Mouse (Mus musculus) retina, embryonic 14.5 days (tissue): Measurements from ENCODE around the gene Hist1h2bb.
"Not testable (repeated sequence)": the region's sequence is repeated elsewhere in the genome, so short reads cannot be mapped to it uniquely, and the experiment has no call there.

Source experiments
- DNase-seq: peaks from one replicate; pipeline ENCODE4 v3.0.0-alpha.2; 2015; ENCODE audit warnings: low spot score

Hist1h2bb gene

DNA sequence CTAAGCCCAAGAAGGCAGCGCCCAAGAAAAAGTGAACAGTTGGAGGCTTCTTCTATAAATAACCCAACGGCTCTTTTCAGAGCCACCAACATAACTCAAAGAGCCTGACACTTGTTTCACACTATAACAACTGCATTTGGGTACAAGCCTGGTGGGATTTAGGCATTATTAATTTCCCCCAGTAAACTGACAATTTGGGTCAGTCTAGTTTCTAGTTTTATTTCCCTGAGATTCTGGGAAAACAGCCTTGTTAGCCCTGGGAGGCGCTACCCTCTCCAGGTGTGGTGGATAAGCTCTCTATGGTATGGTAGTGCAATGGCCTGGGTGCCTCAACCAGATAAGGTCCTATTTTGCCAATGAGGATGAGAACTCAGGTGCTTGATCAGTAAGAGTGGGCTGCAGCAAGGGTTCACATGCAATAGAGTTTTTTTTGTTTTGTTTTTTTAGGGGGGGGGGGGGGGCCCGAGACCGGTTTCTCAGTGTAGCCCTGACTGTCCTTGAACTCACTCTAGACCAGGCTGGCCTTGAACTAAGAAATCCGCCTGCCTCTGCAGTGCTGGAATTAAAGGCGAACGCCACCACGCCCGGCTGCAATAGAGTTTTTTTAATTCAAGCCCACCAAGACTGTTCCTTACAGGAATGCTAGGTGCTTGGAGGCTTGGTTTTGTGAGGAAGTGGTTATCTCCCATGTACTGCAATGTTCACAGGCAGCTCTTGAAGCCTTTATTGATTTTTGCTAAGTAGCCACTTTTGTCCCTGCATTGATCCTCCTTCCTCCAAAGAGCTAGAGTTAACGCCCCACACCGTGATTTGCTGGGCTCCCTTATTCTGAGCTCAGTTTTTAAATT lies 18.0 kb downstream of the Hist1h2bb start:
- no peak for DNase-seq

DNA sequence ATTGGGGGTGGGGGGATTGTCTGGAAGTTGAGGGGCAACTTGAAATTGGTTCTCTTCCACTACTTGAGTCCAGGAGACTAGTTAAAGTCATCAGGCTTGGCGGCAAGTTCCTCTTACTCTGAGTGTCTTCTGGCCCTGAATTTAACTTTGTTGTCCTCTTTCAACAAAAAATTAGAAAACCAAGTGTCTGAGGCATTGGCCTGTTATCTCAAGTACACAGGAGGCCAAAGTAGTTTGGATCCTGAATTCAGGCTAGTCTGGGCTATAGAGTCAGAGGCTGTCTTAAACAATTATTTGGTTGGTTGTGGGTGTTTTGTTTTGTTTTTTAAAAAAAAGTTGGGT lies 18.6 kb downstream of the Hist1h2bb start:
- DNase-seq, result no peak

DNA sequence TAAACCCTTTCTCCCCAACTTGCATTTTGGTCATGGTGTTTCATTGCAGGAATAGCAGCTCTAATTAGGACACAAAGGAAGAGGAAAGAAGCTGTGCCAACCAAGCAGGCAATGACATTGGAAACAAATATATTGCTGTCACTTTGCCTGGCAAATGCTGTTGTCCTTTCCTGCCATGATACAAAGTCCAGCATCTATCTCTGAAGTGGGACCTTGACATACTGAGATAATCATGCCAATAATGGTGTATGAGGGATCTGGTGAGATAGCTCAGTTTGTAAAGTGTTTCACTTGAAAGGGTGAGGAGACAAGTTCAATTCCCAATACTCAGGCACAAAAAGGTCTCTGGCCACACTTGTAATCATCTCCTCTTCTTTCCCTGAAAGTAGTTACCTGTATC lies 20.2 kb downstream of the Hist1h2bb start:
- no peak for DNase-seq

DNA sequence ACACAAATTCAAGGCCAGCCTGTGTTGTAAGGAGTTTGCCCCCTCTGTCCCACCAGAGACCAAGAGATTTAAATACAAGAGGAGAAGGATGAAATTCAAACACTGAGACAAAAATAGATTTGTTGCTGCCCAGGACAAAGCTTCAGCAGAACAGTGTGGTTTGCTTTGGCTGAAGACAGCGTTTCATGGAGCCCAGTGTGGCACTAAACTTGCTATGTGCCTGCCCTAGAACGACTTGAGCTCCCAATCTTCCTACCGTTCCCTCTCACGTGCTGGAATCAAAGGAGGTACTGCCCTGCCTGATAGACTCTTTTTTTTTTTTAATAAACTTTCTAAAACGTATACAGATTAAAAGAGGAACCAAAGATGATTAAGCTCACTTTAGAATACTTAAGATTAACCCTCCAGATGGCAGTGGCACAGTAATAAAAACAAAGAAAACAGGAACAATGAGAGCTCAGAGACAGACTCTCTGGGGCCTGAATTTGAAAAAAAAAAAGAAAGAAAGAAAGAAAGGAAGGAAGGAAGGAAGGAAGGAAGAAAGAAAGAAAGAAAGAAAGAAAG lies 22.4 kb downstream of the Hist1h2bb start:
- no peak for DNase-seq

DNA sequence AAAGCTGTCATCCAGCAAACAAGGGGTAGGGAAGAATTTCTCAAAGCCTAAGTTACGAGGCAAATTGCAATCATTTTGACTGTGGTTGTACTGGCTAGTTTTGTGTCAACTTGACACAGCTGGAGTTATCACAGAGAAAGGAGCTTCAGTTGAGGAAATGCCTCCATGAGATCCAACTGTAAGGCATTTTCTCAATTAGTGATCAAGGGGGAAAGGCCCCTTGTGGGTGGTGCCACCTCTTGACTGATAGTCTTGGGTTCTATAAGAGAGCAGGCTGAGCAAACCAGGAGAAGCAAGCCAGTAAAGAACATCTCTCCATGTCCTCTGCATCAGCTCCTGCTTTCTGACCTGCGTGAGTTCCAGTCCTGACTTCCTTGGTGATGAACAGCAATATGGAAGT lies 23.1 kb downstream of the Hist1h2bb start, which contains the start of gene Trim38:
Gene Trim38, plus strand, starts transcription at position 301 of the 400 bp plus-strand sequence.
- DNase-seq, result not testable (repeated sequence)

DNA sequence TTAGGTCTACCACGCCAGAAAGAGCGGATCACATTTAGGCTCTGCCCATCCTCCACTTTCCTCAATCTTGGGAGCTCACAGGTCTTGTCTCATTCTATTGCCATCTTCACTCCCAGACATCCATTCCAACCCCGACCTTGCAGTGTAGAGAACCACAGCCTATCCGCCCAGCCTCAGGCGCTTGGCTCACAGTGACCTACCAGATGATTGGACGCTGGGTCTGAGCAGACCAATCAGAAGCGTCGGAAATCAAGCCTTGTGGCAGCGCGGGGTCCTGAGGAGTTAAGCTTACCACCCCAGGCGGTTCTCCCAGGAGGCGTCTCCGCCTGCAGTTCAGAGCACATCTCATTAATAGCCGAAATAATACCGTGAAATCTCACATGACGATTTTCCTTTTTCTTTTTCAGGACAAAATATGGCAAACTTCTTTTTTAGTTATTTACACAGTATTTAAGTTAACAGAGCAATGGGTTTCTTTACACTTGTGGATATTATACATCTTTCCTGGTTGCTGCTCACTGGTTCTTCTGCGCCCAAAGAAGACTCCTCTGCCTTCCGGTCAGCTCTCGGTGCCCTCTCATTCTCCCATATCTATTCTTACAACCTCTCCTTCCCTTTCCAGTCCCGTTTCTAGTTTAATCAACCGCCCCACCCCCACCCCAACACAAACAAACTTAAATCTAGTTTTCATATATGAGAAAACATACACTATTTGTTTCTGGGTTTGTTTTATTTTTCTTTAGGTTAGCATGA lies 26.2 kb downstream of the Hist1h2bb start:
- peak; percentile 76 for DNase-seq

DNA sequence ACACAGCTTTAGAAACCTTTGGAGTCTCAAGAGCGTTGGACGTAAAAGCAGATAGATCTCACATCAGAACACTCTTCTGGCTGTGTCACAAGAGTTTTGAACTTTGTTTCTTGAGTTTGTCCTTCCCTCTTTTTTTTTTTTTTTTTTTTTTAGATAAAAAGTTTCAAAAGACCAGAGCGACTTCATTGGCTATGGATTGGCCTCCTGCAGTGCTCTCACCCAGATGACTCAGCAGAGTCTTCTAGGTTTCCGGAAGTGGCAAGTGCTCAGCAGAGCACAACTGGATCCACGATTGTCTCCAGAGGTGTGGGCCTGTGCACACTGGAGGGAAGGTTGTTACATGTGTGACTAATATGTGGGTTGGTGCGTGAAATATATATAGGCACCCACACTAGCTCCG lies 31.8 kb downstream of the Hist1h2bb start:
- no peak for DNase-seq

DNA sequence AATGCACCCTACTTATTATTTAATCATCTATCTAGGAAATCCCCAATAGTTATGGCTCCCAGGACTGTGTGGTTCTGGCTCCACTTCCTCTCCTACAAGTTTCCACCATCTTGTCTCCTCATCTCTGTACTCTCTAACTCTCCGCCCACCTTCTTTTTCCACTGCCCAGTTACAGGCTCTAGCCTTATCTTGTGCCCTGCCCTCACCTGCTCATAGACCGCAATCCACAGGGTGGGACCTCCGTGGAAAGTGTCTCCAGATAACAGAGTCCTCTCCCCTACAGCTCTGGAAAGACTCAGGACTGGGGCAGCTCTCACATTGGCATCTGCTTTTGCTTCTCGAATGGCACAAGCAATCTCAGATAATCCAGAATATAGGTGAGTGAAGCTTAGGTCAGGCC lies 32.5 kb downstream of the Hist1h2bb start:
- no peak for DNase-seq

DNA sequence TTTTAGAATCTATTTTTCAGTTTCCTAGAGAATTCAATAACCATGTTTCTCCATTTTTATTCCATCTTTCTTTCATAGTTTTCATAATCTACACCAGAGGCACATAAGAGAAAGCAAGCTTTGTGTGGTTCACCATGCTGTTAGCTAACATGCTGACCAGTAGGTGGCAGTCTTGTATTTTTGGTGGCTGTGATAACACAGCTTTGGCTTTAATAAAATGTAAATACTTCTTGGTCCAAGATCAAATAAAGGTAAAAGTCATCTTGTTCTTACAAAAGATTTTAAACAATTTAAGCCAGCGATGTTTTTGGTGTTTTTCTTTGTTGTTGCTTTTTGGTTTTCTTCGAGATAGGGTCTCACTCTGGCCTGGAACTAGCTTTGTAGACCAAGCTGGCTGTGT lies 46.0 kb downstream of the Hist1h2bb start:
- DNase-seq, result peak; percentile 80
